Mouse (Mus musculus) cerebellum, adult 9-10 months (tissue): ENCODE measurements around the gene Cstf2t.

Experiments
- DNase-seq: peaks from one replicate; pipeline ENCODE4 v3.0.0; 2022

Cstf2t gene

DNA sequence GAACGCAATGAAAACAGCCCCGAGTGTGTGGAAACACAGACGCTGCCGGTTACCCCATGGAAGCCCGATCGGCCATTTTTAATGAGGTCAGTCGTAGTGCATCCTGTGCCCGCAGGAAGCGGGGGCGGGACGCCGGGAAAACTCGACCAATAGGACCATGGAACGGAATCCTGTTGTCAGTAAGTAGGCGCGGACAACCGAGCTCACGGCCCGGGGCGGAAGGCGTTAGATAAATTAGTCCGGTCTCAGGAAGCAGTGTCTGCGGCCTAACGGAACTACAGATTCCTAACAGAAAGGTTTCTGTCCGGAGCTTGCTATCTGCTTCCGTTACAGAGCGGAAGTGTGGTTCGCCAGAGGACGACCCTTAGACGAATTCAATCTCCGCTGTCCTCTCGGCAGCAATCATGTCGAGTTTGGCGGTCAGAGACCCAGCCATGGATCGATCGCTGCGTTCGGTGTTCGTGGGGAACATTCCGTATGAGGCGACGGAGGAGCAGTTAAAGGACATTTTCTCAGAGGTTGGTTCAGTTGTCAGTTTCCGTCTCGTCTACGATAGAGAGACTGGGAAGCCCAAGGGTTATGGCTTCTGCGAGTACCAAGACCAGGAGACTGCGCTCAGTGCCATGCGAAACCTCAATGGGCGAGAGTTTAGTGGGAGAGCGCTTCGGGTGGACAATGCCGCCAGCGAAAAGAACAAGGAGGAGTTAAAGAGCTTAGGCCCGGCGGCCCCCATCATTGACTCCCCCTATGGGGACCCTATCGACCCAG is at the start of gene Cstf2t:
TSS of gene Cstf2t (plus strand) at position 176 of the 768 bp plus-strand sequence.
- DNase-seq = peak; percentile 100

DNA sequence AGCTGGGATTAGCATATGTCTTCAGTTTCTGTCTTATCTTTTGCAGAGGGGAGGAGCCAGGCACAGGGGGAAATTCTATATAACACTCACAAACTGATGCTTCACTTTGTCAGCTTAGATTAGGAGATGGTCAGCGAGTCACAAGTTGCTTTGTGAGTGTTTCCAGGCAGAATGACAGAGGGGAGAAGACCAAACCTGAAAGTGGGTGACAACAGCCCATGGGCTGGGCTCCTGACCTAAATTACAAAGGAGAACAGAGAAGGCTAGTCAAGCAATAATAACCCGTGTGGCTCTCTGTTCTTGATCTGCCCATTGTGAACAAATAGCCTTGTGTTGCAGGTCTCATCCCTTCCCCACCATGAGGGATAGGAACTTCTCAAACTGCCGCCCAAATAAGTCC is 43.7 kb upstream of the Cstf2t start:
- DNase-seq = no peak

- no peak for DNase-seq
Observed at GRCm38 (mm10) chr19:31040948-31041847, 41.4 kb upstream of the Cstf2t start.

- DNase-seq = no peak
Observed at GRCm38 (mm10) chr19:31046601-31047000, 36.0 kb upstream of the Cstf2t start.

- DNase-seq = no peak
Observed at GRCm38 (mm10) chr19:31064740-31065139, 17.9 kb upstream of the Cstf2t start.

DNA sequence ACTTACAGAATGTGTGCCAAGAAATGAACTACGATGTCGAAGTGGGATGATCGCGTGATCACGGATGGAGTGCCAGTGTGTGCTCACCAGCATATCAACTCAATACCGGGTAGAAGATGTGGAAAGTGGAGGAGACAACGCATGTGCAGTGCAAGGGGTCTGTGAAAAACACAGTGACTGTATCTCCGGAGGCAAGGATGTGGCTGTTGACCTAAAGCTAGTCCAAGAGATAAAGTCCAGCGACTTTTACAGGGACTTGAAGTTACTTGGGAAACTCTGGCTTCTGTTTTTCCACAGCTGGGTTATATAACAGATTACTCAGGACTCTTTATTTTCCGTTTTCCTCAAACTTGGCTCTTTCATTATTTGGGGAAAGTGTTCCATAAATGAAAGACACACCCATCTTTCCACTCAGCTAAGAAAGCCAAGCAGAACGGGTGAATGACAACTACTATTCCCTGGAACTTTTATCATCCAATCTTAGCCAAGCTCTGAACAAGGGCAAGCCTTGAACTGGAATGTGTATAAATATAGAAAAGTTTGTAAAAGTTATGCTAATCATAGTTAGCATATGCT is 17.3 kb upstream of the Cstf2t start:
- DNase-seq = no peak

- DNase-seq = no peak
Observed at GRCm38 (mm10) chr19:31073959-31074716, 8.5 kb upstream of the Cstf2t start.

DNA sequence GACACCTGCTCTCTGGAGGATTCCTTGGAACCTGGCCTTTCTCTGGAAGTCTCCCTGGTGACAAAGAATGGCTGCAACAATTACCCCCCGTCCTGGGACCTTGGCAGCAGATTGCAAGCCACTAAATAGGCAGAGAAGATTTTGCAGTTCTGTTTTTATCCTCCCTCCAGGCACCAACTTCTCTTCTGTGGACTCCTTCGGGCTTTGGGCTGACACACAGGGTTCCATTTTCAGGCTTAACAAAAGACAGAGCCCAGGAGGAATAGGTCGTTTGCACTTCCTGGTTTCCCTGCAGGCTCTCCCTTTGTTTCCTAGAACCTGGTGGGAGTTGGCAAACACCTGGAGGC is 7.9 kb upstream of the Cstf2t start:
- no peak for DNase-seq

DNA sequence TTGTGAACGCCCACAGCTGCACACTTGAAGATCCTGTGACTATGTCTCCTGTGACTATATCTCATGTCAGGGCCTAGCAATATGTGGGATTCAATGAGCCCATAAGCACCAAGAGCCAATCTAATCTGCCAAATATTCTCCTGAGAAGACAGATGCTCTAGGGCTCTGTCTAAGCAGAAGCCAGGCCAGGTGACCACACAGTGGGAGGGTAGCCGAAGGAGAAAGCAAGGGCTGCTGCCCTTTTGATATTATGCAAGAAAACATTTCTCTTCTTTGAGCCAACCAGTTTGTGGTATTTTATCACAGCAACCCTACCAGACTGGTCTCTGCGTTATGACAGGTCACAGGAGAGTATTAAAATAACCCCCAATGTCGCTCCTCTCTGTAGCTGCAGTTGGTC is 6.5 kb upstream of the Cstf2t start:
- no peak for DNase-seq

GRCm38 (mm10) chr19:31078241-31078640 is 4.4 kb upstream of the Cstf2t start:
- no peak for DNase-seq

DNA sequence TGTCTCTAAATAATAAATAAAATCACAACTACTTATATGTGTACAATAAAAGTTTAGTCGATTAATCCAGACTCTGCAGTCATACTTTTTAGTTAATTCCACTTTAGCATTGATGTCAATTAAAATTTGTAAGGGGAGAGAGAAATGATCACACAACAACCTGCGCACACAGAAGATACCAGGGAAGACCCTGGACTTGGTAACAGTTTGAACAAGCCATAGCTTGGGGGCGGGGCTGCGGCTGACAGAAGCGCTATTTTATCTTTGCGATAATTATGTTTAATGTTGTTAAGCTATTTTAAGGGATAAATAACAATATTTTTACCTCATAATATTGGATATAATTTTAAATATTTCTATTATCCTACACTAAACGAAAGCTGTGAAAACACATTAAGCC is 411 bp upstream of the Cstf2t start:
- no peak for DNase-seq

GRCm38 (mm10) chr19:31083761-31084160 is 1.1 kb downstream of the Cstf2t start:
- peak; percentile 60 for DNase-seq

DNA sequence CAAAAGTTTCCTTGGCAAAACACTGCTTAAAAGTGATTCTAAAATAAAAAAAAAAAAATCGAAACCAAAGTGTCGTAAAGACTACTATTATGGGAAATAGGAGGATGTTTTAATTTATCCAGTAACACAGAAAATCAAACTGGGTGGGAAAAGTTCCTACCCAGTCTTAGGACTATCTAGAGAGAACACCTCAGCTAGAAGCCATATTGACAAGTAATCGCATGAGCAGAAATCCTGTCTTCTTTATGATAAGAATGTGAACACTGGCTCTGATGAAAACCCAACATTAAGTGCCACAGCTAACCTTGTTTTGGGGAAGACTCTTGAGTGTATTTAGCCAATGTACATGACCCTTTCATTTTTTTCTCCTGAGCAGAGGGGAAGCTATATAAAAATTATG is 15.2 kb downstream of the Cstf2t start:
- no peak for DNase-seq

- DNase-seq = no peak
Observed at GRCm38 (mm10) chr19:31099369-31099768, 16.7 kb downstream of the Cstf2t start.

DNA sequence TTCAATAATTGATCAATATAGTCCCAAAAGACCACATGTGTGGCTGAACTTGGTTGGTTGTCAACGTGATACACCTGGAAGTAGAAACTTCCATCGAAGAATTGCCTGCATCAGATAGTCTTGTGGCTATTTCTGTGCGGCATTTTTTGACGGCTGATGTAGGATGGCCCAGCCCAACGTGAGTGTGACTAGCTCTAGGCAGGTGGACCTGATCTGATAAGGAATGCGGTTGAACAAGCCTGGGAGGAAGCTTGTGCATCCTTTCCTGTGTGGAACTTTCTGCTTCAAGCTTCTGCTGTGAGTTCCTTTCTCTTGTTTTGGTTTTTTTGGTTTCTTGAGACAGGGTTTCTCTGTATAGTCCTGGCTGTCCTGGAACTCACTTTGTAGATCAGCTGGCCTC is 22.1 kb downstream of the Cstf2t start:
- DNase-seq = no peak

- no peak for DNase-seq
Observed at GRCm38 (mm10) chr19:31106036-31106435, 23.4 kb downstream of the Cstf2t start.

DNA sequence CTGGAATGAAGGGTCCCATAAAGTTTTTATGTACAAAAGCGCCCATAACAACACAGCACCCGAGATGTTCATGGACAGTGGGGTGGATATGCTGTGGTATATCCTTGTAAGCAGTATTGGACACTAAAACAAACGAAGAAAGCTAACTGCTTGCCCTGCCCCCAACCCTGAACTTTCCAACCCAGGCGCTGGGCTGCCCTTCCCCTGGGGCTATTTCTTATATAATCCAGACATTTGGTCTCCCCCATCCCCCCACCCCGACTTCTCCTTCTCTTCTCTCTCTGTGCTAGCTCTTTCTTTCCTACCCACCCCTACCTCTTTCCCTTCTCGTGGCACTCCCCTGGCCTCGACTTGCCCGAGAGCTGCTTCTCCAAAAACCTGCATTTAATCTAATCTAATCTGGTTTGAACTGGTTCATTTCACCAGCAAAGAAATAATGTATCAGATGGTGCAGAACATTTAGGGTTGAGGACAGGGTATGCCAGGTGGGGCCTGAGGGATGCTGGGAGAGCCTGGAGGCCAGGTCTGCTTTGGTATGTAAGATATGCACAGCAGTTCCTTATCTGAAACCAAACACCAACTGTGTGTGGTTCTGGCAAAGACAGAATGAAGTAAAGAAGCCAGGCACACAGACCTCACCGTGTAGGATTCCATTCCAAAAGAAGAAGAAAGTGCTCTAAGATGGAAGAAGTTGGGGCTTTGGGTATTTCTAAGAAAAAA is 24.4 kb downstream of the Cstf2t start:
- no peak for DNase-seq

GRCm38 (mm10) chr19:31114690-31115089 is 32.1 kb downstream of the Cstf2t start:
- peak; percentile 6 for DNase-seq

- DNase-seq = no peak
Observed at GRCm38 (mm10) chr19:31124628-31125027, 42.0 kb downstream of the Cstf2t start.

- DNase-seq = no peak
Observed at GRCm38 (mm10) chr19:31132614-31133013, 50.0 kb downstream of the Cstf2t start.

DNA sequence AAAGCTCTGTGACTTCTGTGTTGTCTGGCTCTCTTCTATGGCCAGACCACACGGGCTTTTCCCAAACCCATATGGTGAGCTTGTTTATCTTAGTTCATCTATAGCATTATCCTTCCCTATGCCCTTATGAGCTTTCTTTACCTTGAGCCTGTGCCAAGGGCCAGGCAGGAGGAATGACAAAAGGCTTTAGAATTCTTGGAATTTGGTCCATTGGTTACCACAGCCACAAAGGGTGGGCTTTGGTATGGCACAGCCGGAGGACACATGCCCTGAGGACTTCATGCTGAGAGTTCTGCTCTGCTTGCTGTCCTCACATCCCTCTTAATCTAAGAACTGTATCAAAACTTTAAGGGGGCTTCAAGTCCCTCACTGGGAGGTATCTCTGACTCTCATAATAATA is 53.7 kb downstream of the Cstf2t start:
- no peak for DNase-seq
